Mouse (Mus musculus) liver, embryonic 16.5 days (tissue): Measurements from ENCODE around the gene Mobp. TPM values are rescaled to one million over a fixed set of nuclear protein-coding genes. Genes with fewer than 3 reads are reported as not detected.
A peak's percentile ranks its signal among the peaks of the same experiment; 100 is the strongest.

Source experiments
- ATAC-seq: fragments of 200-750 bp; cut with Nextera tagmentation; 2 replicates; pipeline ENCODE4 v1.8.0; 2017; ENCODE audit warnings: low read depth, mild to moderate bottlenecking, moderate number of reproducible peaks, moderate library complexity
- H3K27ac ChIP-seq: fragments of 300-500 bp; sonication (generic); 2 replicates; pipeline ENCODE4 v1.5.1; 2014; ENCODE audit warnings: mild to moderate bottlenecking, low read length
- H3K27me3 ChIP-seq: fragments of 300-500 bp; sonication (generic); 2 replicates; pipeline ENCODE4 v1.6.1; 2014; ENCODE audit warnings: low read depth, low read length, mixed read lengths; ENCODE audit not compliant: control insufficient read depth, insufficient read depth
- H3K36me3 ChIP-seq: fragments of 300-500 bp; sonication (generic); 2 replicates; pipeline ENCODE4 v1.6.1; 2014; ENCODE audit warnings: mild to moderate bottlenecking; ENCODE audit not compliant: control insufficient read depth, insufficient read depth
- H3K4me1 ChIP-seq: fragments of 300-500 bp; sonication (generic); 2 replicates; pipeline ENCODE4 v1.6.1; 2014; ENCODE audit warnings: low read depth, low read length, mixed read lengths; ENCODE audit not compliant: control insufficient read depth
- H3K4me2 ChIP-seq: fragments of 300-500 bp; sonication (generic); 2 replicates; pipeline ENCODE4 v1.6.1; 2014; ENCODE audit warnings: low read depth, low read length, mixed read lengths
- H3K4me3 ChIP-seq: fragments of 300-500 bp; sonication (generic); 2 replicates; pipeline ENCODE4 v1.5.1; 2014; ENCODE audit warnings: low read depth, mild to moderate bottlenecking, low read length
- H3K9ac ChIP-seq: fragments of 300-500 bp; sonication (generic); 2 replicates; pipeline ENCODE4 v1.6.1; 2014; ENCODE audit warnings: low read depth, low read length
- H3K9me3 ChIP-seq: fragments of 300-500 bp; sonication (generic); replicated peaks from 2 replicates; pipeline ENCODE4 v1.6.1; 2016; ENCODE audit warnings: low read length; ENCODE audit not compliant: control insufficient read depth
- WGBS: fragments of 180-500 bp; shearing (Covaris S2); extraction: QIAGEN DNeasy Blood & Tissue Kit; methylation state at CpG from one replicate; pipeline ENCODE4 v1.1.7; 2014; ENCODE audit not compliant: insufficient replicate concordance; 5-methylcytosine and 5-hydroxymethylcytosine counted together
- polyA plus RNA-seq: library from polyadenylated mRNA; unstranded; fragments of >200 nt; fragmentation: Nextera tagmentation; extraction: Ambion mirVana; gene quantifications from 2 replicates; pipeline ENCODE4 v1.2.1, GENCODE M21; 2015

Mobp gene
- polyA plus RNA-seq, 1 experiment from 2014 or later, result not detected

DNA sequence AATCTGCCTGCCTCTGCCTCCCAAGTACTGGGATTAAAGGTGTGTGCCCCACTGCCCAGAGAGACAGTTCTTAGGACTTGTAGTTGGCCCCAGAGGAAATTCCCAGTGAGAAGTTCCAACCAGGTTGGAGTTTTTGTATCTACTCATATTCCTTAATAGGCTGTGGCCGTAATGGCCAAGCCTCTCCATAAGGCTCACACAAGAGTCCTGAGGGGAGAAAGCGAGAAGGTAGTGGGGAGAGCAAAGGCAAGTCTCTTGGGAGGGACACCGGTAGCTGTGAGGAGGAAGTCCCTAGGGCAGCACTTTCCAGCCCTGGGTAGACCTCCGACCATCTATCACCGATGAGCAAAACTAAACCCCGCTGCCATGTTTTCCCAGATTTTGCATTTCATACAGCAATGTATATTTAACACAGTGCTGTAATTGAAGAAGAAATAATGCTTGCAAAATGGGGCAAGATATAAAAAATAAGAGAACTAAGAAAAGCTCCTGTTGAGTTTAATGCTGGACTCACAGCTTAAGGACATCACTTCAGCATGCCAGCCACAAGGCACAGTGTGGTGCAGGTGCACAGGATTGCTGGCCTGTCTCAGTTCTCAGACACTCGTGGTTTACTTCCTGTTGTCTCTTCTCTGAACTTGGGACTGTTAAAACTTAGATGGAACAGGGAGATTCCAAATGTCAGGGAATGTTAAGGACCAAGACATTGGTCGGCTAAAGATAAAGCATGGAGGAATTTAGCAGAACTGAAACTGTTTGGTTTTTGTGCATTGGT lies 16.3 kb upstream of the Mobp start:
- Histone ChIP-seq H3K27me3 (no peaks in the 10 kb centered on the region), H3K4me3 (no peak overlapping the region), H3K9ac (no peak overlapping the region), H3K36me3 (peaks cover 29% of the 10 kb centered on the region), H3K4me2 (no peak overlapping the region), H3K27ac (no peak overlapping the region), H3K4me1 (peaks cover 14% of the 10 kb centered on the region), H3K9me3 (no peaks in the 10 kb centered on the region)
- 24% methylated on average over 8 of the region's 8 CpGs for WGBS
- ATAC-seq, result no peak

DNA sequence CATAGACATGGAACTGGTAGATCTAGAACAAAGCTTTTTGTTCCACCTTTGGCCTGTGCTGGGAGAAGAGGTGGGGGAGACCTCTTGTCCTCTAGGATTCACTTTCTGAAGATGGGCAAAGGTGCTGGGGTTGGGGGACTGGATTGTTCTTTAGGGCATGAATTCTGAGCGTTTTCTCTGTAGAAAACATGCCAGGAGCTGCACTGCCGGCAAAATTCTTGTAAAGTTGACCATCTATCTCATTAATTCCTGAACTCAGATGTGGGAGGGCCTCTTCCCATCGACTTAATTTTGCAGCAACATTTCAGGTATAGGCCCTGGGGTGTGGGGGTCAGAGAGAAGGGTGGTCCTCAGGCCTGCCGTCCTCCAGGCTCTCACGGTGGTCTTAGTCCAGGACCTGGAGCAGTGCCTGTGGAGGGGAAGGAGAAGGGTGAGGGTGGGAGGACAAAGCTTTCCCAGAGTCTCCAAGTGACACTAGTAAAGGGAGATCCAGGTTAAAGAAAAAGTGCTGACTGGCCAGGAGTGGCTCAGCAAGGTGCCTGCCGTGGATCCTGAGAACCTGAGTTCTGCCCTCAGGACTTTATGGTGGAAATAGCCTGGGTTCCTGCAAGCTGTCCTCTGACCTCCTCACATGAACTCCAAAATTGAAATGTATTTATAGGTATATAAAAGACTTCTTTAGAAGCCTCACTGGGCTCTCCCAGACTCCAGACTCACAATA lies 15.6 kb upstream of the Mobp start:
- no peak overlapping the region for H3K9ac ChIP-seq

DNA sequence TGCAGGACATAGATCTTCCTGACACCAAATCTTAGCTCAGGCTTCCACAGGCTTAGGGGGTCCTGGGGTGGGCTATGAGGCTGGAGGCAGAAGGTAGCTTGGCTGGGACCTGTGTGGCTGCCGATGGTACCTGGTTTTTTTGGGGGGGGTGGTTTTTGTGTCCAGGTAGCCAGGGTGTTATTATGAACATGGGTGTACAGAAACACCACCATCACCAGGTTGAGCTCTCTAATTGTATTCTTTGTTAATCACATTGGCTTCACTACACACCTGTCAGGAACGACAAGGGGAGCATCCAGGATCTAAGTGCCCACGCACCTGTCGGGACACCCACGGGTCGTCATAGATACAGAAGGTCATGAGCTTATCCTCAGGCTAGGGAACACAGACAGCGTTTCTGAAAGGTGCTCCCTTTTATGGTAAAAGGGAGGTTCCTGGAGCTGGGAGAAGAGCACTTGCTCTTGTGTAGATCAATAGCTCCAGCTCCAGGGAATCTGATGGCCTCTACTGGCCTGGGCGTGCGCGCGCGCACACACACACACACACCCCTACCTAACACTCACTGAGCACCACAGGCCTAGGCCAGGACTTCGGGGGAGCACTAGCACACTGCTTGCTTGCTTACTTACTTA lies 14.9 kb upstream of the Mobp start:
- Histone ChIP-seq H3K27ac (no peak overlapping the region), H3K27me3 (no peaks in the 10 kb centered on the region)

More for the DNA sequence above, 15.6 kb upstream of the Mobp start:
- Histone ChIP-seq H3K27me3 (no peaks in the 10 kb centered on the region), H3K4me1 (peaks cover 9% of the 10 kb centered on the region), H3K4me3 (no peak overlapping the region), H3K36me3 (peaks cover 29% of the 10 kb centered on the region), H3K9me3 (no peaks in the 10 kb centered on the region), H3K4me2 (no peak overlapping the region), H3K27ac (no peak overlapping the region)
- 43% methylated on average over 6 of the region's 6 CpGs for WGBS
- no peak for ATAC-seq

DNA sequence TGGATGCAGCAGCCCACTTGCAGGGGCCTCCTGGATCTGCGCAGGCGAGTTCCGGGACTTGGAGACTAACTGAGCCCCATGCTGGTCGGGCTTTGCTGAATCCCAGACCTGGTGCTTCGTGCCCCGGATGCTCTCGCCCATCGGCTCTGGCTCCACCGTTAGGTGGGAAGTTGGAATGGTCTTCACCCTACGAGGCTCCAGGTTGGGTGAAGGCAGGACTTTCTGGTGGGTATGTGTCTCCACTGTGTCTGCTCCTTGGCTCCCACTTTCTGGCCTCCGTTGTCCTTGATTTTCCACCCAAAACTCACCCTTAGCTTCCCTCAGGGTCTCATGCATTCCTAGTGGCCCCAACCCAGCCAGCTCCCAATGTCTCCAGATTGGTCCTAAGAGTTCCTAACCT lies 14.1 kb upstream of the Mobp start:
- H3K4me2 ChIP-seq, result no peak overlapping the region
- ATAC-seq, result no peak
- H3K27ac ChIP-seq, result no peak overlapping the region
- H3K36me3 ChIP-seq, result peaks cover 20% of the 10 kb centered on the region
- no peak overlapping the region for H3K4me3 ChIP-seq
- no peaks in the 10 kb centered on the region for H3K9me3 ChIP-seq
- no peaks in the 10 kb centered on the region for H3K27me3 ChIP-seq
- 90% methylated on average over 11 of the region's 11 CpGs for WGBS
- H3K9ac ChIP-seq, result no peak overlapping the region
- no peaks in the 10 kb centered on the region; the same call in 1 of the 2 replicates for H3K4me1 ChIP-seq

More for the DNA sequence above, 14.9 kb upstream of the Mobp start:
- Histone ChIP-seq H3K9ac (no peak overlapping the region), H3K4me2 (no peak overlapping the region), H3K4me3 (no peak overlapping the region), H3K36me3 (peaks cover 28% of the 10 kb centered on the region), H3K4me1 (peaks cover 3% of the 10 kb centered on the region), H3K9me3 (no peaks in the 10 kb centered on the region)
- 73% methylated on average over 13 of the region's 13 CpGs for WGBS
- ATAC-seq, result no peak

DNA sequence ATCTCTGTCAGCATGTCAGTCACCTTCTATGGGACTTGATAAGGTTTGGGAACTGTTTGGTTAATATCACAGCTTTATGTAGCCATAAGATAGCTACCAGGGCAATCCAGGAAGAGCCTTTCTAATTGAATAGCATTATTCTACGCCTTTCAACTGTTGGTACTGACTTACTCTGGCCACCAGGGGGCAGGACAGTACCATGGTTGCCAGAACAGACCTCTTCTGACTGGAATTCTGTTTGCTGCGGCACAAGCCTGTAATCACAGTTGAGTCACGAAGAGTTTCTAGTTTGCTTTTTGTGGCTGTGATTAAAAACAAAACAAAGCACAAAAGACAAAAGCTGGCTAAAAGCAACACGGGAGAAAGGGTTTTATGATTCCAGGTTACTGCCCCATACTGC lies 8.9 kb upstream of the Mobp start:
- H3K4me1 ChIP-seq, result no peaks in the 10 kb centered on the region
- H3K4me3 ChIP-seq, result no peak overlapping the region
- no peaks in the 10 kb centered on the region for H3K27me3 ChIP-seq
- no peak overlapping the region for H3K4me2 ChIP-seq
- peak; percentile 62; the same call in 1 of the 2 replicates for ATAC-seq
- H3K9me3 ChIP-seq, result no peaks in the 10 kb centered on the region
- no peak overlapping the region for H3K27ac ChIP-seq
- 10% methylated on average over 4 of the region's 4 CpGs for WGBS
- no peak overlapping the region for H3K9ac ChIP-seq
- no peaks in the 10 kb centered on the region for H3K36me3 ChIP-seq

DNA sequence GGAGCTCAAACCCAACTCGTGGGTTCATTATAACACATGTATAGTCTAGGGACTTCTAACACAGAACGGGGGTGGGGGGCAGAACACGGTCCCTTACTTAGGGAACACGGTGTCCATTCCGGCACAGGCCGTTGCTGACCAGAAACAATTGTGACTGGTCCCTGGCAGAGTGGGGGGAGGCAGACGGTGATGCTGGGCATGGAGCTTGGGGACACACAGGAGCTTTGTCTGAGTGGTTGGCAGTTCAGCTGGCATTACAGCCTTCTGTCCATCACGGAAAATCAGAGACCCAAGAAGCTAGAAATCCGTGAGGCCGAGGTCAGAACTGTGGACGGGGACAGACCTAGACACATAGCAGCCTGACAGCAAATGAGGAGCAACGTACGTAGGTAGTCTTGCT lies 5.0 kb upstream of the Mobp start:
- Histone ChIP-seq H3K4me1 (no peaks in the 10 kb centered on the region), H3K9me3 (no peaks in the 10 kb centered on the region), H3K9ac (no peak overlapping the region), H3K27me3 (no peaks in the 10 kb centered on the region), H3K4me3 (no peak overlapping the region), H3K36me3 (no peaks in the 10 kb centered on the region), H3K4me2 (no peak overlapping the region), H3K27ac (no peak overlapping the region)
- WGBS, result 67% methylated on average over 13 of the region's 13 CpGs
- ATAC-seq, result no peak

DNA sequence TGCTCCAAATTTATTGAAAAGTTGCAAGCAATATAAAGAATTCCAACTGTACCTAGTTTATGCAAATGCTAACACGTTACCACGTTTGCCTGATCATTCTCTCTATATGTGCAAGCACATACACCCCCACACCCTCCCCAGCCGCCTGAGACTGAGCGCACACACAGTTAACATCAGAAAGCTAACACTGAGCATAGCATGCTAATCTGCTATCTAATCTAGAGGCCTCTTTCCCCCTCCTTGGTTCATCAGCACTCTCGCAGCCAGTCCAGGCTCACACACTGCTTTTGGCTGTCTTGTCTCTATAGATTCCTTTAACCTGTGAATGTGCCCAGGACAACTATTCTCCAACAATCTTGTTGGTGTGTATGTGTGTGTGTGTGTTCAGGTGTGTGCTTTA lies 1.6 kb downstream of the Mobp start:
- H3K9me3 ChIP-seq, result no peaks in the 10 kb centered on the region
- H3K9ac ChIP-seq, result no peak overlapping the region
- H3K36me3 ChIP-seq, result no peaks in the 10 kb centered on the region
- no peak overlapping the region for H3K4me3 ChIP-seq
- H3K4me1 ChIP-seq, result no peaks in the 10 kb centered on the region
- no peak overlapping the region for H3K4me2 ChIP-seq
- no peak overlapping the region for H3K27ac ChIP-seq
- no peak for ATAC-seq
- H3K27me3 ChIP-seq, result no peaks in the 10 kb centered on the region
- 39% methylated on average over 5 of the region's 5 CpGs for WGBS

DNA sequence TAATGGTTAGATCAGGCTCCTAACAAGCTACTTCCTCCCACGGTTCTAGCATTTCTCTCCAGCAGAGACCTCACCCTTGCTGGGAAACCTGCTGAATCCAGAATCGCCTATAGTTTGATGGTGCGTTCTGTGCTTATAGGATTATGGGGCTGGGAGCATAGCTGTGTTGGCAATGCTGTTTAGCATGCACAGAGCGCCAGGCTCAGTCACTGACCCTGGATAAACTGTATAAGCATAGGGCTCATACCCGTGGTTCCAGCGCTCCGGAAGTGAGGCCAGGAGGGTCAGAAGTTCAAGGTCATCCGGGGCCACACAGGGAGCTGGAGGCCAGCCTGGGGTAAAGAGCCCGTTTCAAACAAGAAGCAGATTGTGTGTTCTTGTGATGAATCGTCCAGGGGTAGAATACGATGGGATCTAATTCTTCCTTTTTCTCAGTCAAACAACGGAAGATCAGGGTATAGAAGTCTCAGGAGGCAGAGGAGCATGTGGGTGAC lies 2.4 kb downstream of the Mobp start:
- no peak overlapping the region for H3K4me2 ChIP-seq
- H3K9me3 ChIP-seq, result no peaks in the 10 kb centered on the region
- 60% methylated on average over 12 of the region's 12 CpGs for WGBS
- no peaks in the 10 kb centered on the region for H3K27me3 ChIP-seq
- H3K27ac ChIP-seq, result no peak overlapping the region
- no peaks in the 10 kb centered on the region for H3K36me3 ChIP-seq
- no peak for ATAC-seq
- no peak overlapping the region for H3K4me3 ChIP-seq
- no peak overlapping the region for H3K9ac ChIP-seq
- H3K4me1 ChIP-seq, result no peaks in the 10 kb centered on the region

DNA sequence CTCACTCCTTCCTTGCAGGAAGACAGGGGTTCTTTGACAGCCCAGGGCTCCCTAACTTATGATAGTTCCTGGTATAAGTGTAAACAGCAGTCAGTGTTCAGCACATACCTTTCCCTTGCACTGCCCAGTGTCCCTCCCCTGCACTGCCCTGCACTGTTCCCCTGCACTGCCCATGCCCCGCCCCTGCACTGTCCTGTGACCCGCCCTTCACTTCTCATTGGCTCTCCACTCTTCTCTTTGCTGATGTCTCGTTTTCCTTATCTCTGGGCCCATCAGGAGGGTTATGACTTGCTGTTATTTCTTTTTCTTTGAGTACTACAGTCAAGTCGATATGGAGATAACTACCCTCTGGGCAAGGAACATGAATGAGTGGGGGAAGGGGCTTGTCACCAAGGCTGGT lies 8.5 kb downstream of the Mobp start:
- no peak overlapping the region for H3K27ac ChIP-seq
- no peaks in the 10 kb centered on the region for H3K27me3 ChIP-seq
- peak; percentile 82 for ATAC-seq
- H3K4me2 ChIP-seq, result no peak overlapping the region
- 14% methylated on average over 4 of the region's 4 CpGs for WGBS
- H3K4me1 ChIP-seq, result peaks cover 4% of the 10 kb centered on the region
- no peaks in the 10 kb centered on the region for H3K9me3 ChIP-seq
- no peak overlapping the region for H3K9ac ChIP-seq
- H3K4me3 ChIP-seq, result no peak overlapping the region
- H3K36me3 ChIP-seq, result no peaks in the 10 kb centered on the region
